Mouse (Mus musculus) heart, embryonic 12.5 days (tissue): ENCODE results near the gene Sfxn3. TPM values are rescaled to one million over a fixed set of nuclear protein-coding genes. Genes with fewer than 3 reads are reported as not detected.

ENCODE experiments used
- ATAC-seq: fragments of 200-750 bp; cut with Nextera tagmentation; 2 replicates; pipeline ENCODE4 v1.8.0; 2017; ENCODE audit warnings: moderate TSS enrichment, moderate library complexity; ENCODE audit not compliant: insufficient number of reproducible peaks, low FRiP score
- H3K27ac ChIP-seq: fragments of 300-500 bp; sonication (generic); 2 replicates; pipeline ENCODE4 v1.5.1; 2016; ENCODE audit warnings: mild to moderate bottlenecking, moderate library complexity; ENCODE audit not compliant: poor library complexity, severe bottlenecking
- H3K27me3 ChIP-seq: fragments of 300-500 bp; sonication (generic); replicated peaks from 2 replicates; pipeline ENCODE4 v1.6.1; 2016; ENCODE audit warnings: mild to moderate bottlenecking, moderate library complexity
- H3K36me3 ChIP-seq: fragments of 300-500 bp; sonication (generic); 2 replicates; pipeline ENCODE4 v1.6.1; 2016; ENCODE audit warnings: mild to moderate bottlenecking, moderate library complexity
- H3K4me1 ChIP-seq: fragments of 300-500 bp; sonication (generic); replicated peaks from 2 replicates; pipeline ENCODE4 v1.6.1; 2016; ENCODE audit warnings: mild to moderate bottlenecking
- H3K4me2 ChIP-seq: fragments of 300-500 bp; sonication (generic); 2 replicates; pipeline ENCODE4 v1.6.1; 2016; ENCODE audit warnings: mild to moderate bottlenecking, moderate library complexity
- H3K4me3 ChIP-seq: fragments of 300-500 bp; sonication (generic); 2 replicates; pipeline ENCODE4 v1.5.1; 2016; ENCODE audit warnings: mild to moderate bottlenecking
- H3K9ac ChIP-seq: fragments of 300-500 bp; sonication (generic); 2 replicates; pipeline ENCODE4 v1.6.1; 2016; ENCODE audit warnings: mild to moderate bottlenecking, moderate library complexity
- H3K9me3 ChIP-seq: fragments of 300-500 bp; sonication (generic); replicated peaks from 2 replicates; pipeline ENCODE4 v1.6.1; 2016; ENCODE audit warnings: mild to moderate bottlenecking, moderate library complexity
- WGBS: fragments of 180-500 bp; shearing (Covaris S2); methylation state at CpG from one replicate; pipeline ENCODE4 v1.1.7; 2016; 5-methylcytosine and 5-hydroxymethylcytosine counted together
- polyA plus RNA-seq: library from polyadenylated mRNA; unstranded; fragments of >200 nt; fragmentation: Nextera tagmentation; extraction: Ambion mirVana; gene quantifications from 2 replicates; pipeline ENCODE4 v1.2.1, GENCODE M21; 2016

Gene Sfxn3
- polyA plus RNA-seq, 1 experiment from 2014 or later: 20.4 TPM

DNA sequence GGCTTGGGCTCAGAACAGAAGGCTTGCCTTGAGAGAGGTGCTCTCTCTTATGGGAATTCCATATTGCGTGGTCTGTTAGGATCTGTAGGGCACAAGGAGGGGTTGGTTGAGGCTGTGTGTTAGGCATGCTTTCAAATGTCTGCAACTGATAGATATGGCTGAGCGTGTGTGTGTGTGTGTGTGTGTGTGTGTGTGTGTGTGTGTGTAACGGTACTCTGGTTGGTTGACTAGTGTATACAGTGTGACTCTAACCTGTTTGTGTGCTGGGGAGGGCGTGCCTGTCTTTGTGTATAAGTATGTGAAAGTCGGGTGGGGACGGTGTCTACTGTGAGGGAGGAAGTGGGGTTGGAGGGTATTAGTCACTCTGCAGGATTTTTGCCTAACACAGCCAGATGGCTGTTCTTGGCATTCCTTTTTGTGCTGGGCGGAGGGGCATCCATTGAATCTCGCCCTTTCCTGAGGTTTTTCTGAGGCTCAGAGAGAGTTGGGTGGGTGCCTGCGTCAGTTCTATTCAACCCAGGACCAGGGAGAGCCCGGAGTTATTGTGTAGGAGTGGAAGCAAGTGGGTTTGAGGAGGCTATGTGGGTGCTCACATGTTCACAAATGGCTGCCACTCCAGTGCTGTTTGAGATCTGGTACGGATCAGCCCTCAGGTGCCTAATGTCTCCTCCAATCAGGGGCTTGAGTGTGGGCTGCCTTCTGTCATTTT is 786 bp downstream of the Sfxn3 start:
- Histone ChIP-seq H3K4me1 (peaks cover 28% of the 10 kb centered on the region), H3K4me3 (peak overlapping the region; percentile 63), H3K27ac (peak overlapping the region; percentile 93), H3K4me2 (peak overlapping the region; percentile 83), H3K27me3 (peaks cover 34% of the 10 kb centered on the region), H3K9ac (peak overlapping the region; percentile 79), H3K9me3 (no peaks in the 10 kb centered on the region), H3K36me3 (peaks cover 34% of the 10 kb centered on the region)
- 28% methylated on average over 11 of the region's 11 CpGs for WGBS
- ATAC-seq: peak; percentile 76

DNA sequence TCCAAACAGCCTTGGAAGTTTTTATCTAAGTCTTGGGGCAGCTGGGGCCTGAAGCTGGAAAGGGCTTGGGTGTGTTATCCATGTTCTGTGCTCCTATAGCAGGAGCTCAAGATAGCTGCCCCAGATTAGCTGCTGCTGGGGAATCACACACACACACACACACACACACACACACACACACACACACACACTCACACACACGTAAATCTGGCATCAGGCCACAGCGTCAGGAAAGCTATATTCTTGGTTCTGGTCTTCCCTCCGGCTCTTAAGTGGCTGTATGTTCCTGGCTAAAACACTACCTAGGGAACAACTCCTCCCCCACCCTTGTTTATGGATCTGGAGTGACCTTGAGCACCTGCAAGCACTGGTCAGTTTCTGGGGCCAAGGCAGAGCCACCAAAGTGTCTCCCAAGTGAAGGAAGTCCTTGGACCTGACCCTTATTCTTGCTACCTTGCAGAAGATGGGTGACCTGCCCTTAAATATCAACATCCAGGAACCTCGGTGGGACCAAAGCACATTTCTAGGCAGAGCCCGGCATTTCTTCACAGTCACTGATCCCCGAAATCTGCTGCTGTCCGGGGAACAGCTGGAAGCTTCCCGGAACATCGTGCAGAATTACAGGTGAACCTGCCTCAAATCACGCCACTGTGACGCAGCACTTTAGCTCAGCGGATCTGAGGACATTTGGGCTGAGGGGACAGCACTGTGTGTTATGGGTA is 1.5 kb downstream of the Sfxn3 start:
- H3K36me3 ChIP-seq: peaks cover 41% of the 10 kb centered on the region
- H3K9ac ChIP-seq: peak overlapping the region; percentile 79
- H3K9me3 ChIP-seq: no peaks in the 10 kb centered on the region
- WGBS: 73% methylated on average over 12 of the region's 12 CpGs
- H3K27ac ChIP-seq: peak overlapping the region; percentile 93
- H3K4me1 ChIP-seq: peaks cover 28% of the 10 kb centered on the region
- peak overlapping the region; percentile 83 for H3K4me2 ChIP-seq
- no peak for ATAC-seq
- H3K4me3 ChIP-seq: peak overlapping the region; percentile 63
- peaks cover 27% of the 10 kb centered on the region for H3K27me3 ChIP-seq

DNA sequence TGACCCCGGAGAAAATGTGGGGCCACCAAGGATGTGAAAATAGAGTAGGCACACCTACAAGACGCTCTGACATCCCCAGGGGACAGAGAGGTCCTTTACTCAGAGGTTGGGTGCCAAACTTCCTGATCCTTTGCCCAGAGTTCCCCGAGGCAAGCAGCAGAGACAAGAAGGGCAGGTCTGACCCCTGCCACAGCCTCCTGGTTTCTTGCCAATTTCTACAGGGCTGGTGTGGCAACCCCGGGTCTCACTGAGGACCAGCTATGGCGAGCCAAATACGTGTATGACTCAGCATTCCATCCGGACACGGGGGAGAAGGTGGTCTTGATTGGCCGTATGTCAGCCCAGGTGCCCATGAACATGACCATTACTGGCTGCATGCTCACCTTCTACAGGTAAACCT is 2.2 kb downstream of the Sfxn3 start:
- 77% methylated on average over 9 of the region's 9 CpGs for WGBS
- H3K4me1 ChIP-seq: peaks cover 28% of the 10 kb centered on the region
- H3K9ac ChIP-seq: no peak overlapping the region

DNA sequence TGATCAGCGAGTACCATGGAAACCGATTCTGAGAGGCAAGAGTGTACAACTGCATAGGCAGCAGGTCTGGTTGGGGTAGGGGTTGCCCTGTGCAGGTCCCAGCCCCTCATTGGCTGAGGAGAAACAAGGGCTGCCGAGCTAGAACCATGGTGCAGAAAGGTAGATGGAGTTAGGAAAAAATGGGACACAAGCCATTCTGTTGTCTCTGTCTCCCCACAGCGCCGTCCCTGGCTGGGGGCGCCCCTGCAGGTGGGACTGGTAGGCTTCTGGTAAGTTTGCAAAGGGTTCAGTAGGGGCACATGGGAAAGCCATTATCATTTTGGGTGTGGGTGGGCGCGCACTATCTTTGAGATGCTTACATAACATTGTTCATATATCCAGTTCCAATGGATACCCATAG is 6.1 kb downstream of the Sfxn3 start:
- Histone ChIP-seq H3K36me3 (peaks cover 54% of the 10 kb centered on the region), H3K27me3 (no peaks in the 10 kb centered on the region), H3K9ac (no peak overlapping the region), H3K4me3 (no peak overlapping the region), H3K4me2 (no peak overlapping the region), H3K4me1 (peaks cover 27% of the 10 kb centered on the region), H3K27ac (no peak overlapping the region), H3K9me3 (no peaks in the 10 kb centered on the region)
- 84% methylated on average over 8 of the region's 8 CpGs for WGBS
- ATAC-seq: no peak

More for the DNA sequence above, 2.2 kb downstream of the Sfxn3 start:
- H3K9me3 ChIP-seq: no peaks in the 10 kb centered on the region
- H3K4me3 ChIP-seq: no peak overlapping the region
- H3K4me2 ChIP-seq: no peak overlapping the region
- H3K36me3 ChIP-seq: peaks cover 45% of the 10 kb centered on the region
- H3K27me3 ChIP-seq: peaks cover 21% of the 10 kb centered on the region
- H3K27ac ChIP-seq: no peak overlapping the region
- no peak for ATAC-seq

DNA sequence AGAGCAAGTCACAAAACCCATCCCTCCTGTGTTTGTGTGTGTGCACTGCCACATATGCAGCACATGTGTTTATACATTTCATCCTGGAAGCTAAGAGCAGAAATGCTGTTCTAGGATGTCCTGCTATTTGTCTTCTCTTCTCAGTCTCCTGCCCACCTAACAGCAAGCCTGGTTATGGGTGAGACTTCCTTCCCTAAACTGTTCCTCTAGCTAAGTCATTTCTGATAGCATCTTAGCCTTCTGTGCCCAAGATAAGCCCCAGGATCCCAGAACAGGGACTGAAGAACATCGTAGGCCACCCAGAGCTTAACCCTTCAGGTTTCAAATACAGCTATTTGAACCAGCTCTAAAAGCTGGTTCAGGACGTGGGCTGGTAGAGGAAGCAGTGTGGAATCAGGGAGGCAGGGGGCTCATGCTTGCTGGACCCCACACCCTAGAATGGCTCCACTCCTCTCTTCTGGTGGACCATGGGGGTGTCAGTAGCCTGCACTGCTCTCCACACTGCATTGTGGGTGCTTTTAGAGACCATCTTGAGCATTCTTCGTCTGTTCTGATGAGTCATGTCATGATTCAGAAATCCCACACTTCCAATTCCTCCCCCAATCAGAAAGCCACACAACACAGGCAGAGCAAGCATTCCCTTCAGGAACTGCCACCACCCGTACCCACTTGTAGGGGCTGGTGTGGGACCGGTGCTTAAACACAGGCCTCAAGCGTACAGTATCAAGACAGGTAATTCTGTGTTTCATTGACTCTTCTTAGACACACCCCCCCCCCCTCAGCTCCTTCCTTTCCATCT is 7.8 kb downstream of the Sfxn3 start:
- Histone ChIP-seq H3K4me2 (no peak overlapping the region), H3K9ac (0 out of 2 replicates have a peak overlapping the region, but pooled peaks have one; percentile 6), H3K27ac (no peak overlapping the region), H3K27me3 (no peaks in the 10 kb centered on the region), H3K4me3 (no peak overlapping the region), H3K4me1 (peaks cover 20% of the 10 kb centered on the region), H3K9me3 (no peaks in the 10 kb centered on the region), H3K36me3 (peaks cover 49% of the 10 kb centered on the region)
- 68% methylated on average over 6 of the region's 6 CpGs for WGBS
- no peak for ATAC-seq

DNA sequence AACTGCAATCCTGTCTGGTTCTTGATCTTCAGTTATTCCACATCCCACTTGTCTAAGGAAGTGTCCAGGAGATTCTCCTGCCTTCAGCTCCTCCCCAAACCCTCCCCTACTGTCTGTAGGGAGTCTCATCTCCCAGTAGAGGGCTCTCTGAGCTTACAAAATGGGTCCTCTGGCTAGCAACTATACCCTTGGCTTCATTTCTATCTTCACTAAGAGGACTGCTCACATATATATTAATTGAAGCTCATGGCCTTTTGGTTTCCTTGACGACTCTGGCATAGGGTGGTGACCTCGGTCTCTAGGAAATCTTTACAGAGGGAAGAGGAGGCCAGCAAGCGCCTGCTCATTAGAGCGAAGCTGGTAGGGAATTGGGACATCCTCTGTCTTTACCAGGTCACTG is 9.1 kb downstream of the Sfxn3 start:
- peaks cover 37% of the 10 kb centered on the region for H3K36me3 ChIP-seq
- no peak overlapping the region for H3K4me3 ChIP-seq
- H3K27ac ChIP-seq: no peak overlapping the region
- peaks cover 20% of the 10 kb centered on the region for H3K4me1 ChIP-seq
- H3K4me2 ChIP-seq: peak overlapping the region; percentile 82; the same call in 1 of the 2 replicates
- H3K27me3 ChIP-seq: no peaks in the 10 kb centered on the region
- no peaks in the 10 kb centered on the region for H3K9me3 ChIP-seq
- no peak for ATAC-seq
- peak overlapping the region; percentile 68; the same call in 1 of the 2 replicates for H3K9ac ChIP-seq
- WGBS: 51% methylated on average over 4 of the region's 4 CpGs

DNA sequence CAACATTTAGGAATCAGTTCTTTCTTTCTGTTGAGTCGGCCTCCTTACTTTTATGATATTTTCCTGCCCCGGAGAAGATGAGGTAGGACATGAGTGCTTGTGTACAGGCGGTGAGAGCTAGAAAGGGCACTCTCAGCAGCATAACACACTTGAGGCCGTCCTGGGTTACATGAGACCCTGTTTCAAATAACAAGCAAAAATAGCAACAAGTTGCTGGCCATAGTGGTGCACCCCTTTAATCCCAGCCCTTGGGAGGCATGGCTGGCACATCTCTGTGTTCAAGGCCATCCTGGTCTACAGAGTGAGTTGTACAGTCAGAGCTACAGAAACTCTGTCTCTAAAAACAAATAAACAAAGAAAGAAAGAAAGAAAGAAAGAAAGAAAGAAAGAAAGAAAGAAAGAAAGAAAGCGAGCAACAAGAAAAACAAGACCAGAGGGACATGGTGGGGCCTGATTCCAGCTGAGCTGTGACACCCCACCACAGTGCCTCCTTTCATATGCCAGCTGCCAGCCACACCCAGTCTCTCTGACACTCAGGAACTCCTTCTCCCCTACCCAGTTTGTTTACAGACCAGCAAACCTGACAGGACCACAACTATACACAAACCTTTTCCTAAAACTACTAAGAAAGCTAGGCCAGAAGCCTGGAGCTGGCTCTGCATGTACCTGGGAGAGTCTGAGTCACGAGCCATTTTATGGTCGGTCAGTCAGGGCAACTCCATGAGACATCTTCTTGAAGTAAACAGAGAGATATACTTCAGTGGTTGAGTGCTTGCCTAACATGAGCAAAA is 9.8 kb downstream of the Sfxn3 start:
- Histone ChIP-seq H3K4me1 (peaks cover 20% of the 10 kb centered on the region), H3K9ac (peak overlapping the region; percentile 68), H3K9me3 (no peaks in the 10 kb centered on the region), H3K4me3 (peak overlapping the region; percentile 66), H3K4me2 (peak overlapping the region; percentile 82), H3K36me3 (peaks cover 30% of the 10 kb centered on the region), H3K27me3 (no peaks in the 10 kb centered on the region), H3K27ac (peak overlapping the region; percentile 97)
- no peak for ATAC-seq
- WGBS: 71% methylated on average over 7 of the region's 7 CpGs

DNA sequence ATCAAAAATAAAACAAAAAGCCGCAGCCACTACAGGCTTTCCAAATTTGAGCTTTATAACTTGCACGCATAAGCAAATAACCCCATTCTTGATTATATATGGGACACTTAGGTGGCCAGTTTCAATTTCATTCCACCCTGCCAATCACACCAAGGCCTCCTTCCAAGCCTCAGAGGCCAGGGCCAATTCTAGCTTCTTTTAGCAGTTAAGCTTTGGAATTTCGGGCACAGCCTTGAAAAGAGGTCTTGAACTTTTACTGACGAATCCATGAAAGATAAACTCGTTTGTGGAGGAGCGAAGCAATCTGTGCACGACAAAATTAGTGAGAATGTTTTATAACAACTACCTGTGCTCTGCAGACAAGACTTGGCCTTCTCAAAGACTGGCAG is 10.4 kb downstream of the Sfxn3 start:
- no peaks in the 10 kb centered on the region for H3K27me3 ChIP-seq
- ATAC-seq: no peak
- peaks cover 24% of the 10 kb centered on the region for H3K36me3 ChIP-seq
- peaks cover 20% of the 10 kb centered on the region for H3K4me1 ChIP-seq
- H3K9ac ChIP-seq: peak overlapping the region; percentile 68
- peak overlapping the region; percentile 97 for H3K27ac ChIP-seq
- no peaks in the 10 kb centered on the region for H3K9me3 ChIP-seq
- H3K4me3 ChIP-seq: peak overlapping the region; percentile 66
- WGBS: 39% methylated on average over 7 of the region's 7 CpGs
- H3K4me2 ChIP-seq: peak overlapping the region; percentile 82

DNA sequence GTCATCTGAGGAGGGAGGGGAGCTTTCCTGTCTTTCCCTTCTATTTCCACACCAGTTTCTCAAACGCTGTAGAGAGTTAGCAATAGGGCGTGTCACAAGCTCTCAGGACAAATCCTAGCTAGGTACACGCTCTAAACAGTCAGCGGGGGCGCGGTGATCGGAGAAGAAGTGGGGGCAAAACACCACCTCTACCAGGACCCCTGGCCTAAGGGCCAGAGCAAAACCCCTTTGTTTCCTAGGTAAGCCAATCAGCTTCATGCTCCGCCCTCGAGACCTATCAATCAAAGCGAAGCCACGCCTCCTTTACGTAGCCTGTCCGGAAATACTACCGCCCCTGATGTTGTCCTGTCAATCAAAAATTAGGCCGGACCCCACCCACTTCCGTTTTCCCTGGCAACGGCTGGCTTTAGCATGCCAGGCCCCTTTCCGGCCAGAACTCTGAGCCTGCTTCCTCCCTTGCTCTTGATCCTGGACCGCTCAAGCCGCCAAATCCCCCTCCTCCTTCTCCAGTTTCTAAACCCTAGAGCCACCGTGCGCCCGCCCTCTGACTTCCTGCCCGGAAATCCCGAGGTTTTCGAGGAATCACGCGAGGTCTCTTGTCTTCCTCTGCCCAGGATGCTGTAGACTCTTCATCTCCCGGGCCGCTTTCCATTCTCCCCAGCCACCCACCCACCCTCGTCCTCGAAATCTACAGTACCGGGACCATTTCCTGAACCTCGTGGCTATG is 11.0 kb downstream of the Sfxn3 start:
- peak; percentile 92 for ATAC-seq
- peak overlapping the region; percentile 82 for H3K4me2 ChIP-seq
- no peaks in the 10 kb centered on the region for H3K27me3 ChIP-seq
- peak overlapping the region; percentile 66 for H3K4me3 ChIP-seq
- H3K9ac ChIP-seq: peak overlapping the region; percentile 85
- H3K36me3 ChIP-seq: peaks cover 18% of the 10 kb centered on the region
- H3K4me1 ChIP-seq: peaks cover 20% of the 10 kb centered on the region
- H3K27ac ChIP-seq: peak overlapping the region; percentile 97
- H3K9me3 ChIP-seq: no peaks in the 10 kb centered on the region
- under 1% methylated on average over 34 of the region's 34 CpGs for WGBS

DNA sequence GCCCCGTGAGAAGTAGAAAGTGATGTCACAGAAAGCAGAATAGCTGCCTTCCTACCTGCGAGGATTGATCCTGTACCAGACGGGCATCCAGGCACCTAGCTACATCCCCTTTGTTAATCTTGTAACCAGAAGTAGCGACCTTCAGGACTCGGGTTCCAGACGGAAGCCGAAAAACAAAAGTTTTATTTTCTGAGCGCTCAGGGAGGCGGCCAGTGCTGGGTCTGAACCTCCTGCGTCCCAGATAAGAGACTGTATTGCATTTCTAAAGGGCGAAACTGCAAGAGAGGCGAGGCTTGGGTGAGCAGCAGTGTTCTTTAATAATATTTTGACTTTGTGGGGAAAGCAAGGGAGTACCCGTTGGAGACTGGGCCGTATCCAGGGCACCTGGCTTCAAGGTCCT is 11.5 kb downstream of the Sfxn3 start:
- Histone ChIP-seq H3K9me3 (no peaks in the 10 kb centered on the region), H3K4me2 (peak overlapping the region; percentile 82), H3K36me3 (peaks cover 13% of the 10 kb centered on the region; the same call in 1 of the 2 replicates), H3K4me1 (peaks cover 20% of the 10 kb centered on the region), H3K27me3 (peaks cover 3% of the 10 kb centered on the region), H3K4me3 (peak overlapping the region; percentile 66), H3K27ac (peak overlapping the region; percentile 97), H3K9ac (peak overlapping the region; percentile 85)
- under 1% methylated on average over 14 of the region's 14 CpGs for WGBS
- no peak for ATAC-seq
